Mouse (Mus musculus): Measurements from ENCODE around the gene Cars2.
"Not testable (repeated sequence)": the region's sequence is repeated elsewhere in the genome, so short reads cannot be mapped to it uniquely, and the experiment has no call there.

Cars2 gene

GRCm38 (mm10) chr8:11555720-11556591 is 5.4 kb upstream of the Cars2 start:
- DNase-seq: peak; percentile 97

- DNase-seq: peak; percentile 98
Observed at GRCm38 (mm10) chr8:11554799-11555719, 4.5 kb upstream of the Cars2 start, which contains the start of gene Ing1. Ing1 (plus strand) TSS chr8:11555571.

GRCm38 (mm10) chr8:11552390-11552789 is 1.8 kb upstream of the Cars2 start:
- DNase-seq: no peak

GRCm38 (mm10) chr8:11551497-11551896 is 914 bp upstream of the Cars2 start:
- DNase-seq: not testable (repeated sequence)

- DNase-seq: peak; percentile 57
Observed at GRCm38 (mm10) chr8:11549706-11550105, 877 bp downstream of the Cars2 start.

GRCm38 (mm10) chr8:11547063-11547462 is 3.5 kb downstream of the Cars2 start:
- DNase-seq: no peak

GRCm38 (mm10) chr8:11544386-11544785 is 6.2 kb downstream of the Cars2 start:
- peak; percentile 83 for DNase-seq

- no peak for DNase-seq
Observed at GRCm38 (mm10) chr8:11542866-11543265, 7.7 kb downstream of the Cars2 start.

- no peak for DNase-seq
Observed at GRCm38 (mm10) chr8:11542031-11542430, 8.6 kb downstream of the Cars2 start.

- DNase-seq: no peak
Observed at GRCm38 (mm10) chr8:11540182-11540581, 10.4 kb downstream of the Cars2 start.

- no peak for DNase-seq
Observed at GRCm38 (mm10) chr8:11539049-11539448, 11.5 kb downstream of the Cars2 start.

GRCm38 (mm10) chr8:11534494-11534893 is 16.1 kb downstream of the Cars2 start:
- DNase-seq: no peak

- no peak for DNase-seq
Observed at GRCm38 (mm10) chr8:11530849-11531248, 19.7 kb downstream of the Cars2 start.

GRCm38 (mm10) chr8:11530155-11530770 is 20.3 kb downstream of the Cars2 start:
- DNase-seq: no peak

- DNase-seq: no peak
Observed at GRCm38 (mm10) chr8:11523331-11523730, 27.3 kb downstream of the Cars2 start.

GRCm38 (mm10) chr8:11518676-11519075 is 31.9 kb downstream of the Cars2 start:
- DNase-seq: no peak

- DNase-seq: no peak
Observed at GRCm38 (mm10) chr8:11518056-11518396, 32.6 kb downstream of the Cars2 start.

- no peak for DNase-seq
Observed at GRCm38 (mm10) chr8:11517366-11518055, 33.1 kb downstream of the Cars2 start.

GRCm38 (mm10) chr8:11516292-11516691 is 34.3 kb downstream of the Cars2 start:
- DNase-seq: no peak

- DNase-seq: no peak
Observed at GRCm38 (mm10) chr8:11513247-11513646, 37.3 kb downstream of the Cars2 start.

GRCm38 (mm10) chr8:11512711-11513110 is 37.9 kb downstream of the Cars2 start:
- DNase-seq: no peak

- no peak for DNase-seq
Observed at GRCm38 (mm10) chr8:11510971-11511370, 39.6 kb downstream of the Cars2 start.

GRCm38 (mm10) chr8:11508880-11509279 is 41.7 kb downstream of the Cars2 start:
- DNase-seq: no peak
